Mouse (Mus musculus): ENCODE measurements around the gene Pnma5.
"Not testable (repeated sequence)": the region's sequence is repeated elsewhere in the genome, so short reads cannot be mapped to it uniquely, and the experiment has no call there.

GRCm38 (mm10) chrX:73082267-73083055 lies 45.6 kb upstream of the Pnma5 start, which contains the start of gene Xlr4a:
- TF ChIP-seq CTCF (IDR thresholded peaks at IDR 0.05); POLR2A (IDR thresholded peaks at IDR 0.05; ENCODE audit: insufficient read depth, low read depth, low read length); EP300 (IDR thresholded peaks at IDR 0.05; ENCODE audit: insufficient read depth, low read depth, low read length): not testable (repeated sequence)

Measured in heart, adult 2 months (tissue).